Mouse (Mus musculus) C2C12 (cell line): Measurements from ENCODE around the gene Olfr202.
"Not testable (repeated sequence)": the region's sequence is repeated elsewhere in the genome, so short reads cannot be mapped to it uniquely, and the experiment has no call there.

Experiments
- CTCF ChIP-seq: IDR thresholded peaks from one replicate; pipeline ENCODE4 v1.5.1; 2011; ENCODE audit not compliant: control insufficient read depth, insufficient read depth, insufficient read length
- MAX ChIP-seq: IDR thresholded peaks from one replicate; pipeline ENCODE4 v1.6.1; 2011; ENCODE audit warnings: mild to moderate bottlenecking, control low read depth
- MYOD1 ChIP-seq: IDR thresholded peaks from one replicate; pipeline ENCODE4 v1.6.1; 2011; ENCODE audit warnings: low read depth; ENCODE audit not compliant: control insufficient read depth, insufficient read length
- MYOG ChIP-seq: IDR thresholded peaks from one replicate; pipeline ENCODE4 v1.6.1; 2011; ENCODE audit not compliant: control insufficient read depth, insufficient read length; ENCODE audit errors: extremely low read depth
- USF1 ChIP-seq: IDR thresholded peaks from one replicate; pipeline ENCODE4 v1.6.1; 2011; ENCODE audit warnings: low read depth, mild to moderate bottlenecking, control low read depth, moderate library complexity

GRCm38 (mm10) chr16:59269097-59269496, 17.5 kb downstream of the Olfr202 start:
- TF ChIP-seq MYOD1, CTCF, USF1, MAX, MYOG: not testable (repeated sequence)
